Mouse (Mus musculus) C2C12 (cell line): ENCODE results near the gene Cxcr4.

ENCODE experiments used
- CTCF ChIP-seq: IDR thresholded peaks from one replicate; pipeline ENCODE4 v1.5.1; 2011; ENCODE audit not compliant: control insufficient read depth, insufficient read depth, insufficient read length
- MAX ChIP-seq: IDR thresholded peaks from one replicate; pipeline ENCODE4 v1.6.1; 2011; ENCODE audit warnings: mild to moderate bottlenecking, control low read depth
- MYOD1 ChIP-seq: IDR thresholded peaks from one replicate; pipeline ENCODE4 v1.6.1; 2011; ENCODE audit warnings: low read depth; ENCODE audit not compliant: control insufficient read depth, insufficient read length

- no peak for TF ChIP-seq CTCF
- no peak for TF ChIP-seq MAX
- TF ChIP-seq MYOD1 = no peak
Observed at GRCm38 (mm10) chr1:128580321-128580720, 11.8 kb downstream of the Cxcr4 start.
